Mouse (Mus musculus) v-Abl transformed pro-B cells (cell line): ENCODE results near the gene Pias1.

Experiments used
- in situ Hi-C, 2 experiments: fragments of 400-800 bp; cut with MboI; formaldehyde crosslinking; loops; one replicate each; pipeline ENCODE4 v1.15.1; 2025; ENCODE audit not compliant: unreplicated experiment in 2 of 2

Gene Pias1

DNA sequence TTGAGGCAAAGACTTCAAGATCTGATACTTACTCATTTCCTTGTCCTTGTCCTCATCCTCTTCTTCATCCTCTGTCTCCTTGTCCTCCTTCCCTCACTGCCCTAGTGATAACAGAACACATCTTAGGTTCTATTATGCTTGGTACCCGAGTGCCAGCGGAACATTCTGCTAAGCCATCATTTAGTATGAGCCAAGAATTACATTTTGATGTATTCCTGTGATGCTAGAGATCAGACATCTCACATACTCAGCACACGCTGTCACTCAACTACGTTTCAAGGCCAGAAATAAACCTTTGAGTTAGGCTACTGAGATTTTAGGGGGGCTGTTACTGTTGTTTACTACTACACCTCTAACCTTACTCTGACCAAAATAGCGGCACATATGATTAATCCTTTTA lies at the start of gene Pias1:
TSS of gene Pias1 (minus strand) at position 101 of the 400 bp plus-strand sequence.
- in situ Hi-C loops = no loop called here

GRCm38 (mm10) chr9:63035431-63035830 lies 47.7 kb upstream of the Pias1 start:
- in situ Hi-C loops = no loop called here

DNA sequence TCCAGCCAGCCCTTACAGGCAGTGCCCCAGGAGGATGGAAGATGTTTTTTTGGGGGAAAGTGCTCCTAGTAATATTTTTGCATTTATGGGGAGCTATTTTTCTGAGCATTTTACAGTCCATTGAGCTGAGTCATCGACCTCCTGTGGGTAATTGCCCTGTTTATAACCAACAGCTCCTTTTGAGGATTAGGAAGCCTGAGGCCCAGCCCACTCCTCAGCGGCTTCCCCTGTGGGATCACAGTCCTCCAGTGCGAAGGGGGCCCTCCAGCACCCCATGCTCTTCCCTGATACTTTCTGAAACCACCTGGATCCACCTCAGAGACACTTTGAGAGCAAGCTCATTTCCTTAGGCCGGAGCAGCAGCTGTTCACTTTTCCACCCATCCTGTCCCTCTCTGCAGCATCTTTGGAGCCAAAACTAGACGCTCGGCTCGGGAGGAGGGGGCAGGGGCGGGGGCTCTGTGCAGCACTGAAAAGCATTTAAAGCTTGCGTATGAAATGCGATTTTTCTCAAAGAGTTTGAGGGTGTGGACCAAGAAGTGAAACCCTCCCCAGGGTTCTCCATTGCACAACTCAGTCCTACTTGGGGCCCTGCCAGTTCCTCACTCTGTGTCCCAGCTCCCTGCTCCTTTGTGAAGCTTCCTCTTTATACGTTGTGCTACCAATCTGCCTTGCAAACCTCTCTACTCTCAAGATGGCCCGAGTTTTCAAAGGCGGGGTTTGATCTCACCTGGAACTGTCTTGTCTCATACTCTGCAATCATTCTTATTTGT lies 43.5 kb upstream of the Pias1 start:
- in situ Hi-C loops = no loop called here

DNA sequence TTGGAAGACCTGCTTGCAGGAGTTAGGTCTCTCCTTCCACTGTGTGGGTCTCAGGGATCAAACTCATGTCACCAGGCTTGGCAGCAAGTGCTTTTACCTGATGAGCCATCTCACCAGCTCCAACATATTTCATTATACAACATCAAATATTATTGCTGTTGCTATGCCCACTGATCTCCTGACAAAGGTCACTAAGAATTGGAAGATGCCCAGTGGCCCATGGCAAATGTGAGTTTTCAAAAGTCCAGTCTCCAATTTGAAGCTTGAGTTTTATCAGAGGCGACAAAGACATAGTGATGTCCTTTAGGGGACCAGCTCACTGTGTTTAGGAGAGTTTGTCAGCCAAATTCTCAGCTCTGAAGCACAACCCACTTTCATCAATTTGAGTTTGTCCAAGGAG lies 34.8 kb upstream of the Pias1 start:
- in situ Hi-C loops = loop anchor here in 1 of 2 experiments (25.0 kb wide), 1 partner anchor 815 kb away; no protein-coding TSS in a partner anchor

DNA sequence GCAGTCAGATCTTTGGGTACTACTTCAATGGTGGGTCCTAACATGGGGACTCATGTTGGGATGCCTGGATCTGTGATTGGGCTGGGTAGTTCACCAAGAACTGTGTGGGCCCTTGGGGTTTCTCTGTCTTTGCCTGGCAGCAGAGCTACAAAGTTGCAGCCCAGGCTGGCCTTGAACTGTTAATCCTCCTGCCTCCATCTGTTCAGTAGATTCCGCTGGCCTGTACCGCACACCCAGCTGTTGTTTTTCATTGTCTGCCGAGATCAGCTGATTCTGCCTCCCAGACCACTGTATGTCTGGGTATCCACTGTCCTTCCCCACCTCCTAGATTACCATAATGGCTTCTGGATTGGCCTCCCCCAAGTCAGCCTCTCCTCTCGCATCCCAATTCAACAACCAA lies 19.6 kb upstream of the Pias1 start:
- in situ Hi-C loops = loop anchor here in 1 of 2 experiments (25.0 kb wide), 1 partner anchor 830 kb away; no protein-coding TSS in a partner anchor

- in situ Hi-C loops = loop anchor here in 1 of 2 experiments (25.0 kb wide), 1 partner anchor 831 kb away; no protein-coding TSS in a partner anchor
Observed at GRCm38 (mm10) chr9:63006081-63006820, 18.5 kb upstream of the Pias1 start.

- in situ Hi-C loops = no loop called here
Observed at GRCm38 (mm10) chr9:62998561-62998960, 10.8 kb upstream of the Pias1 start.

DNA sequence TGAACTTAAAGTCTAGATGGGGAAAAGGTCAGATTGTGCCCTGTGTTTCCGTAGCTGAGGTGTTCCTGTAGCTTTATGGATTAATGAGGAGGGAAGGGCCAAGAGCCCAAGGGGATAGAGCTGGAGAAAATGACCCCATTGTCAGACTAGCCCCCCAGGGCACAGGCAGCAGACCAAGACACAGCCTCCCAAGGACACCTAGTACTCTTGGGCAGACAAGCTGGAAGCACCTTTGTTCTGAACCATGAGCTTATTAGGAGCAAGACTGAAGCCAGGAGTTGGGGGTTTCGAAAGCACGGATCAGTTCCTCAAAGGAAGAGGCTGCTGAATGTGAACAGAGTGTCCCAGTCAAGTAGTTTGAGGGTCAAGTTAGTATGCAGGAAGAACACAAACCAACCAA lies 9.9 kb upstream of the Pias1 start:
- in situ Hi-C loops = no loop called here

GRCm38 (mm10) chr9:62995186-62995585 lies 7.5 kb upstream of the Pias1 start:
- in situ Hi-C loops = no loop called here

DNA sequence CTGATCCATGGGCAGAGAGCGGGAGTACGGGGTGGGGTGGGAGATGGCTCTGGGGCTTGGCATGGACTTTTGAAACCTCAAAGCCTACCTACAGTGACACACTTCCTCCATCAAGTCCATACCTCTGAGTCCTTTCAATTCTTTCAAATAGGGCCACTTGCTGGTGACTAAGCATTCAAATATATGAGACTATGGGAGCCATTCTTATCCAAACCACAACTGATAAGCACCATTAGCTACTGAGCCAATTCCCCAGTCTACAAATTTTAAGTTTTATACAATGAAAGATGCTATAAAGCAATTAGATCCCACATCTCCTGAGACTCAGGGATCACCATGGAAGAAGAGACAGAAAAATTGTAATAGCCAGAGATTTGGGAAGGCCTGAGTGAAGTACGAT lies 2.4 kb upstream of the Pias1 start:
- in situ Hi-C loops = no loop called here

DNA sequence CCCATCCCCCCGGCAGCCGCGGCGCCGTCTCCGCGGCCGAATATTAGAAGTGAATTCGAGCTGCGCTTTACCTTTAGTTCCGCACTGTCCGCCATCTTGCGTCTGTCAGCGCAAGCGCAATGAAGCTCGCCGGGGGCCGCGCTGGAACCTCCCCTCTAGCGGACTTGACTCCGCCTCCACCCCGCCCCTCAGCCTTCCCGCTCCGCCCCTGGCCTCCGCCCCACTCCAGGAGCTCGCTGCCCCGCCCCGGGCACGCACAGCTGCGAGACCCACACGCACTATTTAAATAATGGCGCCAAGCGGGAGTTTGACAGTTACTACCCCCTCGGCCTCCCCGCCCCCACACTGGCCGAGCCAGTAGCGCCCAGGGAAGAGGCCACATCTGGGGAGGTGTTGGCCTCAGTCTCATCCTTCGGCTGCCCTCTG lies 6.9 kb downstream of the Pias1 start:
- in situ Hi-C loops = loop anchor here (5.0 kb wide), 2 partner anchors 132 to 137 kb away; no protein-coding TSS in a partner anchor

DNA sequence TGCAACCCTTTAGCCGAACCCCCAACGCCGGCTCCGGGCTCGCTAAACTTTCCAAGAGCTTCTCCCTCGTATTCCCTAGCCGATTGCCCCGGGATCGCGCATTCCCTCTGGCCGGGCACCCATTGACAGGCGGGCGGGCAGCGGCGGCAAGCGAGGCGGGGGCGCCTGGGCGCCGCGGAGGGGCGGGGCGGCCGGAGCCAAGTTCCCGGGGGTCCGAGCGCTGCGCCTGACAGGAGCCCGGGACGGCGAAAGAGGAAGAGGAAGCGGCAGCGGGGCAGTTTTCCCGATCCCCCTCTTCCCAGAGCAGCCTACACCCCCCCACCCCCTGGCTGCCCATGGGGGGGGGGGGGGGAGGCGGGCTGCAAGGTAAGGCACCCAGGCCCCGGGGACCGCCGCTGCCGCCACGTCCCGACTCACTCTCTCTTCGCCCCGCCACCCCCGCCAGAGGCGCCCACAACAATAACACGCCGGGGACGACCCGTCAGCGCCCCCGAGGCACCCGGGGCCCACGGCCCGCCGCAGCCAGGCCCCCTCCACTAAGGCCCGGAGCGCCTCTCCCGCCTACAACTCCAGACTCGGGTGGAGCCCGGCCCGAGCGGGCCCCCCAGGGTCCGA lies 7.5 kb downstream of the Pias1 start:
- in situ Hi-C loops = loop anchor here (5.0 kb wide), 2 partner anchors 132 to 137 kb away; no protein-coding TSS in a partner anchor

- in situ Hi-C loops = loop anchor here (5.0 to 10.0 kb wide), 4 partner anchors 55 to 138 kb away; no protein-coding TSS in a partner anchor
Observed at GRCm38 (mm10) chr9:62979461-62980161, 8.1 kb downstream of the Pias1 start.

GRCm38 (mm10) chr9:62977152-62977551 lies 10.6 kb downstream of the Pias1 start:
- in situ Hi-C loops = loop anchor here (10.0 kb wide), 2 partner anchors 52 to 62 kb away; no protein-coding TSS in a partner anchor

GRCm38 (mm10) chr9:62975830-62976229 lies 11.9 kb downstream of the Pias1 start:
- in situ Hi-C loops = loop anchor here (10.0 kb wide), 2 partner anchors 51 to 61 kb away; no protein-coding TSS in a partner anchor

DNA sequence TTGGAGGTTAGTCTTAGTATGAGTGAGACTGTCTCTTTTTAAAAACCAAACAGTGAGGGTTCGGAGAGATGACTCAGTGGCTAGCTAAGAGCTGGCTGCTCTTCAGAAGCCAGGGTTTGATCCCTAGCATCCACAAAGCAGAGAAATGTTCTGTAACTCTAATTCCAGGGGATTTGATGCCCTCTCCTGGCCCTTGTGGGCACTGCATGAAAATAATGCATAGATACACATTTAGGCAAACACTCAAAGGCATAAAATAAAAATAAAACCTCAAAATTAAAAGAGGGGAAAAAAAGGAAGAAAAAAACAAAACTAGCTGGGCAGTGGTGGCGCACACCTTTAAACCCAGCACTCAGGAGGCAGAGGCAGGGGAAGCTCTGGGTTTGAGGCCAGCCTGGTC lies 13.3 kb downstream of the Pias1 start:
- in situ Hi-C loops = loop anchor here (5.0 to 10.0 kb wide), 3 partner anchors 50 to 122 kb away; no protein-coding TSS in a partner anchor

GRCm38 (mm10) chr9:62972073-62972745 lies 15.5 kb downstream of the Pias1 start:
- in situ Hi-C loops = loop anchor here (5.0 to 10.0 kb wide), 3 partner anchors 47 to 120 kb away; no protein-coding TSS in a partner anchor

DNA sequence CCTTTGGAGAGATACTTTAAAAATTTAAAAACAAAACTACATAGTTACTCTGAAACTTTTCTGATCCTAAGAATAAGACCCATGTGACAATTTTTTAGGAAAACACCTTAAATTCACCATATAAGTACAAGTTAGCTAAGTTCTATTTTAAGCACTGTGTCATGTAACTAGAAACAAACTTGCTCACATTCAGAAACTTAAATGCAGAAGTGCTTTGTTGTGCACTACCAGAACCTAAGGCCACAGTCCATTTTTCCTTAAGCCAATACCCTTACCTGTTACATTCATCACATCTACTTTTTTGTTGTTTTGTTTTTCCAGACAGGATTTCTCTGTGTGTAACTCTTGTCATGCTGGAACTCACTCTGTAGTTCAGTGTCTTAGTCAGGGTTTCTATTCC lies 17.4 kb downstream of the Pias1 start:
- in situ Hi-C loops = loop anchor here (5.0 to 10.0 kb wide), 3 partner anchors 46 to 118 kb away; no protein-coding TSS in a partner anchor

- in situ Hi-C loops = no loop called here
Observed at GRCm38 (mm10) chr9:62966018-62966417, 21.7 kb downstream of the Pias1 start.
